Mouse (Mus musculus) myocyte (in vitro differentiated cells): ENCODE measurements at regions not wholly inside any gene's neighbourhood (a gene's known extent, or its start where the extent isn't known, plus 50 kb on each side); places are given as distances from the start of the nearest gene placed in this dataset.

Source experiments
- H3K27me3 ChIP-seq: one replicate; pipeline ENCODE4 v1.6.1; 2011; ENCODE audit not compliant: control insufficient read depth, insufficient read depth, insufficient read length
- H3K36me3 ChIP-seq: one replicate; pipeline ENCODE4 v1.6.1; 2011; ENCODE audit not compliant: control insufficient read depth, insufficient read depth
- H3K4me2 ChIP-seq: one replicate; pipeline ENCODE4 v1.6.1; 2011; ENCODE audit warnings: low read depth, control low read depth
- H3K4me3 ChIP-seq: one replicate; pipeline ENCODE4 v1.5.1; 2011; ENCODE audit warnings: mild to moderate bottlenecking, control low read depth, moderate library complexity
- H3K79me2 ChIP-seq: one replicate; pipeline ENCODE4 v1.6.1; 2011; ENCODE audit not compliant: control insufficient read depth, insufficient read depth
- H3ac ChIP-seq: one replicate; pipeline ENCODE4 v1.6.1; 2011; ENCODE audit not compliant: control insufficient read depth, insufficient read length
- CEBPB ChIP-seq: IDR thresholded peaks from 2 replicates; pipeline ENCODE4 v1.6.1; 2011; ENCODE audit warnings: mild to moderate bottlenecking, moderate library complexity; ENCODE audit not compliant: poor library complexity, insufficient read depth, severe bottlenecking
- E2F4 ChIP-seq: IDR thresholded peaks from one replicate; pipeline ENCODE4 v1.6.1; 2011; ENCODE audit warnings: mild to moderate bottlenecking, control low read depth, moderate library complexity; ENCODE audit not compliant: insufficient read depth
- MAX ChIP-seq: IDR thresholded peaks from one replicate; pipeline ENCODE4 v1.6.1; 2011; ENCODE audit warnings: low read depth, mild to moderate bottlenecking, control low read depth
- MYOD1 ChIP-seq, 3 experiments: IDR thresholded peaks; one replicate each; pipeline ENCODE4 v1.6.1; 2011; ENCODE audit warnings: control low read depth in 2 of 3, low read depth in 2 of 3, mild to moderate bottlenecking in 2 of 3, moderate library complexity in 1 of 3; ENCODE audit not compliant: insufficient read length in 2 of 3, control insufficient read depth in 1 of 3
- MYOG ChIP-seq, 3 experiments: IDR thresholded peaks; one replicate each; pipeline ENCODE4 v1.6.1; 2011; ENCODE audit warnings: control low read depth in 2 of 3, low read depth in 2 of 3, mild to moderate bottlenecking in 2 of 3; ENCODE audit not compliant: insufficient read length in 2 of 3, control insufficient read depth in 1 of 3, insufficient read depth in 1 of 3
- POLR2A ChIP-seq: IDR thresholded peaks from one replicate; pipeline ENCODE4 v1.6.1; 2011; ENCODE audit warnings: low read depth, mild to moderate bottlenecking, control low read depth, moderate library complexity; ENCODE audit not compliant: insufficient read length
- POLR2AphosphoS2 ChIP-seq: IDR thresholded peaks from one replicate; pipeline ENCODE4 v1.6.1; 2011; ENCODE audit warnings: low read depth, control low read depth; ENCODE audit not compliant: insufficient read length
- REST ChIP-seq: IDR thresholded peaks from one replicate; pipeline ENCODE4 v1.6.1; 2011; ENCODE audit warnings: mild to moderate bottlenecking, control low read depth, moderate library complexity; ENCODE audit not compliant: insufficient read depth, insufficient read length
- SRF ChIP-seq: IDR thresholded peaks from one replicate; pipeline ENCODE4 v1.6.1; 2011; ENCODE audit warnings: low read depth; ENCODE audit not compliant: control insufficient read depth, insufficient read length
- TCF12 ChIP-seq: IDR thresholded peaks from one replicate; pipeline ENCODE4 v1.6.1; 2011; ENCODE audit warnings: mild to moderate bottlenecking, control low read depth; ENCODE audit not compliant: poor library complexity, insufficient read depth, severe bottlenecking
- TCF3 ChIP-seq: IDR thresholded peaks from one replicate; pipeline ENCODE4 v1.6.1; 2011; ENCODE audit warnings: low read depth, control low read depth; ENCODE audit not compliant: insufficient read length
- USF1 ChIP-seq: IDR thresholded peaks from one replicate; pipeline ENCODE4 v1.6.1; 2011; ENCODE audit warnings: low read depth, mild to moderate bottlenecking, control low read depth, moderate library complexity

DNA sequence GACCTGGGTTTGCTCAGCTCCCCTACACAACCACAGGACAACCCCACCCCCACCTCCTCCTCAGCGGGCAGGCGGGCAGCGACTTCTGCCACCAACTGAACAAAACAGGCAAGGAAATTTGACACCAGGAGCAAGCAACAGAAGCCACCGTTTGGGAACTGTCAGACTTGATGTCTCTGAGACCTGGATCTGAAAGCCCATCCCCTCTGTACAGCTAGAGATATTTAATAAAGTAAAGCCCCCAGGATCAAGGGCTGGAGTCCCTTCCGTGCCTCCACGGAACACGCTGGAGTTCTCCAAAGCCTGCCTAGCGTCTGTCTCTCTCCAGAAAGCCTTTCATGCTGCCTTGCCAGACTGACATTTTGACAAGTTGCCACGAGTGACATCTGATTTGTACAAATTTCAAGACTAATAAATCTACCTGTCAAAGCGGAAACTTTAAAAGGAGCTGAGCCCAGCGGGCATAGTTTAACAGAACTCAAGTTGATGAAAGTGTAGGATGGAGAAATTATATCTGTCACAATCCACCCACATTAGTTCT, 168.9 kb upstream of the Zfp703 start:
- H3K4me2 ChIP-seq = peak overlapping the region; percentile 65
- no peak overlapping the region for H3ac ChIP-seq
- H3K27me3 ChIP-seq = no peaks in the 10 kb centered on the region
- no peak overlapping the region for H3K4me3 ChIP-seq
- H3K79me2 ChIP-seq = no peaks in the 10 kb centered on the region
- no peak for TF ChIP-seq REST
- no peak for TF ChIP-seq CEBPB
- no peak for TF ChIP-seq E2F4
- no peak for TF ChIP-seq TCF12
- no peak for TF ChIP-seq TCF3
- no peak for TF ChIP-seq USF1
- no peak for TF ChIP-seq MAX
- no peak for TF ChIP-seq SRF
- TF ChIP-seq MYOD1 (IDR thresholded peaks at IDR 0.05; ENCODE audit: control insufficient read depth in 1 of 3, insufficient read length in 2 of 3, low read depth in 2 of 3) = no peak
- TF ChIP-seq POLR2AphosphoS2 = no peak
- H3K36me3 ChIP-seq = no peaks in the 10 kb centered on the region

DNA sequence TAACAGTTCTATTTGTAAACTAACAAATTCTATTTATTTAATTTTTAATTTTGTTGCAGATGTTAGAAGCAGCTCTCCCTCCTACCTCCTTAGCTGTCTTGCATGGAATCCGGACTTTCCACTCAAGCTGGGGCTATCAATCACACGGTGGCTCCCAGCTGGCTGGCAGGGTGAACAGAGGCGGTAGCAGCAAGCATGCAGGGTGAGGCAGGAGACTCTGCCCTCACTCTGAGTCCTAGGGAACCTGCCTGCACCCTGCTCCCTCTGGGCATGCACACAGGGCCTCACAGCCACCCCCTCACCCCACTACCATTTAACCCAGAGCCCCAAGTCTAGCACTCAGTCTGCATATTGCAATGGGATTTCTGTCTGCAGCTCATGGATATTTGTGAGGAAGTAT, 168.4 kb upstream of the Zfp703 start:
- H3K27me3 ChIP-seq = no peaks in the 10 kb centered on the region
- H3K4me3 ChIP-seq = no peak overlapping the region

DNA sequence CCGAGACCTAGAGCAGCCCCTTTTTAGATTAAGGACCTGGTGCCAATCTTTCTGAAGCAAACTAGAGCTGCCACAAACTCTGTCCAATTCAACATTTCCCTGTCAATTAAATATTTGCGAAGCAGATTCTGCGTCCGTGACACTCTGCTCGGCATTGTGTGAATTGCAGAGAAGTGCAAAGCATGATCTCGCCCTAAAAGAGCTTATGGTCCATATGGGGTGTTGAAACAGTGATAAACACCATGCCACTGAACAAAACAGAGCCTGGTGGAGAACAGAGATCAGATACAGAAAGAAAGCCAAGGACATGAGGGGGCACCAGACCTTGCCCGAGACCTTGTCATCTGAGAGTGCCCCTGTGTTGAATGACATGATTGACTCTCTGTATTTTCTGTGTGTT, 167.2 kb upstream of the Zfp703 start:
- H3K4me3 ChIP-seq = no peak overlapping the region
- no peak for TF ChIP-seq MYOG (IDR thresholded peaks at IDR 0.05; ENCODE audit: control insufficient read depth in 1 of 3, insufficient read depth in 1 of 3, insufficient read length in 2 of 3, low read depth in 2 of 3)
- no peak for TF ChIP-seq TCF12
- TF ChIP-seq POLR2A = no peak
- no peak for TF ChIP-seq USF1
- no peak for TF ChIP-seq MYOD1 (IDR thresholded peaks at IDR 0.05; ENCODE audit: control insufficient read depth in 1 of 3, insufficient read length in 2 of 3, low read depth in 2 of 3)
- TF ChIP-seq SRF = no peak
- no peak for TF ChIP-seq REST
- TF ChIP-seq E2F4 = no peak
- no peak for TF ChIP-seq TCF3
- TF ChIP-seq MAX = no peak
- TF ChIP-seq CEBPB = no peak
- no peak for TF ChIP-seq POLR2AphosphoS2
- H3ac ChIP-seq = no peak overlapping the region
- H3K27me3 ChIP-seq = no peaks in the 10 kb centered on the region
- no peaks in the 10 kb centered on the region for H3K36me3 ChIP-seq
- no peak overlapping the region for H3K4me2 ChIP-seq
- H3K79me2 ChIP-seq = no peaks in the 10 kb centered on the region

More for the DNA sequence above, 168.4 kb upstream of the Zfp703 start:
- H3K36me3 ChIP-seq = no peaks in the 10 kb centered on the region
- no peak for TF ChIP-seq CEBPB
- no peak for TF ChIP-seq SRF
- peak in 2 of 3 experiments; percentile 76 to 82 for TF ChIP-seq MYOD1 (IDR thresholded peaks at IDR 0.05; ENCODE audit: control insufficient read depth in 1 of 3, insufficient read length in 2 of 3, low read depth in 2 of 3)
- no peak for TF ChIP-seq USF1
- no peak for TF ChIP-seq E2F4
- TF ChIP-seq TCF12 = no peak
- TF ChIP-seq POLR2A = no peak
- TF ChIP-seq POLR2AphosphoS2 = no peak
- no peak for TF ChIP-seq TCF3
- peak in 1 of 3 experiments; percentile 46 for TF ChIP-seq MYOG (IDR thresholded peaks at IDR 0.05; ENCODE audit: control insufficient read depth in 1 of 3, insufficient read depth in 1 of 3, insufficient read length in 2 of 3, low read depth in 2 of 3)
- TF ChIP-seq REST = no peak
- TF ChIP-seq MAX = no peak
- H3K4me2 ChIP-seq = no peak overlapping the region
- no peak overlapping the region for H3ac ChIP-seq
- no peaks in the 10 kb centered on the region for H3K79me2 ChIP-seq

DNA sequence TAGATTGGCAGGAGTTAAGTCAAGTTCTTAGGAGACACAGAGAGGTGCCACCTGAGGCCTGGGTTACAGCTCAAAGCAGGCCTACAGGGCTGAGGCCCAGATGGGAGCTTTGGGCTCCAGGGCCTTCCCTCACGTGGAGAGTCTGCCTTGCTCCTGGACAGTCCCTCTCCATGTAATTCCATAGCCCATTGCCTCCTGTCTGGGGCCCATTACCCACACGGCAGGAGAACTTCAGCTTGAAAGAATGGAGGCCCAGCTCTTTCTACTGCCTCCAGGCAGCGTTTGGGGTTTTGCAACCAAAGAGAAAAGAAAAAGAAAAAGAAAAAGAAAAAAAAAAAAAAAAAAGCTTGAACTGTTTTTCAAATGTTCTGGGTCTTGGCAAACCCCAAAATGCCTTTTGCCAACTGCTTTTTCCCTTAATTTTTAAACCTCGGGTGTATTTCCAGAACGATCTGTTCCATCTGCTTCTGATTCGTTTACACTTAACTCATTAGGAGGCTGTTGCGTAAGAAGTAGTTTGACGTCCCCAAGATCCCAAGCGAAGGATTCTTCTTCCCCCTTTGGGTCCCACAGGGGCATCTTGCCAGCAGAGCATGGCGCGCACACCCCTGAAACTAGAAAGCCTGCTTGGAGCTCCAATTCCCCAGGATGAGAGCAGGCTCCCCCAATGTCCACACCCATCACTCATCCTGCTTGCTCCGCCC, 165.4 kb upstream of the Zfp703 start:
- H3K79me2 ChIP-seq = no peaks in the 10 kb centered on the region
- no peak overlapping the region for H3K4me2 ChIP-seq
- H3ac ChIP-seq = no peak overlapping the region
- H3K4me3 ChIP-seq = no peak overlapping the region
- no peaks in the 10 kb centered on the region for H3K36me3 ChIP-seq
- TF ChIP-seq TCF3 (no peak), TCF12 (no peak), POLR2A (no peak), CEBPB (no peak), E2F4 (no peak), USF1 (no peak), POLR2AphosphoS2 (no peak), SRF (no peak), REST (no peak), MAX (no peak), MYOG (IDR thresholded peaks at IDR 0.05; ENCODE audit: control insufficient read depth in 1 of 3, insufficient read depth in 1 of 3, insufficient read length in 2 of 3, low read depth in 2 of 3) (no peak), MYOD1 (IDR thresholded peaks at IDR 0.05; ENCODE audit: control insufficient read depth in 1 of 3, insufficient read length in 2 of 3, low read depth in 2 of 3) (no peak)
- H3K27me3 ChIP-seq = no peaks in the 10 kb centered on the region
